Mouse (Mus musculus) testis, adult 2 months (tissue): ENCODE data around the gene Zfp628.

Source experiments
- CTCF ChIP-seq: fragments of 200-500 bp; IDR thresholded peaks from 2 replicates; pipeline ENCODE4 v1.5.1; 2012; ENCODE audit warnings: low read depth, mild to moderate bottlenecking, inconsistent platforms, low read length, moderate library complexity; ENCODE audit not compliant: control insufficient read depth, insufficient read depth, insufficient replicate concordance
- POLR2A ChIP-seq: fragments of 200-500 bp; IDR thresholded peaks from 2 replicates; pipeline ENCODE4 v1.6.1; 2012; ENCODE audit warnings: low read depth, mild to moderate bottlenecking, inconsistent platforms, low read length, moderate library complexity; ENCODE audit not compliant: control insufficient read depth

GRCm38 (mm10) chr7:4876753-4877221 lies 38.2 kb upstream of the Zfp628 start, which contains the start of gene Isoc2a:
- no peak for TF ChIP-seq CTCF
- TF ChIP-seq POLR2A, result peak; percentile 97
